Mouse (Mus musculus) testis, postnatal 10 days (tissue): ENCODE measurements around the gene Gabarapl2.

ENCODE experiments used
- DNase-seq: peaks from one replicate; pipeline ENCODE4 v3.0.0; 2021; ENCODE audit warnings: low spot score

Gene Gabarapl2

GRCm38 (mm10) chr8:111968541-111968940 is 28.0 kb downstream of the Gabarapl2 start:
- no peak for DNase-seq

- DNase-seq = no peak
These were observed 28.5 kb downstream of the Gabarapl2 start for GRCm38 (mm10) chr8:111968991-111969390.

GRCm38 (mm10) chr8:111974138-111974537 is 33.6 kb downstream of the Gabarapl2 start:
- no peak for DNase-seq

GRCm38 (mm10) chr8:111975706-111976105 is 35.2 kb downstream of the Gabarapl2 start:
- no peak for DNase-seq

GRCm38 (mm10) chr8:111976326-111976725 is 35.8 kb downstream of the Gabarapl2 start:
- DNase-seq = no peak

GRCm38 (mm10) chr8:111978147-111978546 is 37.6 kb downstream of the Gabarapl2 start:
- no peak for DNase-seq

GRCm38 (mm10) chr8:111982116-111982515 is 41.6 kb downstream of the Gabarapl2 start:
- DNase-seq = no peak

GRCm38 (mm10) chr8:111984511-111984910 is 44.0 kb downstream of the Gabarapl2 start:
- peak; percentile 66 for DNase-seq

GRCm38 (mm10) chr8:111989911-111990310 is 49.4 kb downstream of the Gabarapl2 start:
- peak; percentile 91 for DNase-seq

- no peak for DNase-seq
These were observed 50.8 kb downstream of the Gabarapl2 start for GRCm38 (mm10) chr8:111991278-111991677.

- peak; percentile 88 for DNase-seq
These were observed 51.7 kb downstream of the Gabarapl2 start, which contains the start of gene Adat1 for GRCm38 (mm10) chr8:111992013-111992702. Gene Adat1 (minus strand): TSS chr8:111992302.

GRCm38 (mm10) chr8:111992703-111993039 is 52.2 kb downstream of the Gabarapl2 start:
- DNase-seq = no peak
